Mouse (Mus musculus) heart, postnatal 25 days (tissue): ENCODE measurements around the gene Tgfb1. TPM values are rescaled to one million over a fixed set of nuclear protein-coding genes. Genes with fewer than 3 reads are reported as not detected.
A peak's percentile ranks its signal among the peaks of the same experiment; 100 is the strongest.

Experiments used
- DNase-seq: peaks from one replicate; pipeline ENCODE4 v3.0.0; 2022; ENCODE audit warnings: low spot score
- intact Hi-C: fragments of 180-260 bp; cut with DNase I; formaldehyde crosslinking; loops from one replicate; pipeline ENCODE4 v1.15.1; 2025
- total RNA-seq, 2 experiments: library from RNA; stranded (reverse); gene quantifications; 2 replicates each; pipeline ENCODE4 v1.2.3; 2021

Gene Tgfb1
- total RNA-seq, 2 experiments from 2014 or later: 23.8 to 24.5 TPM

- intact Hi-C loops: no loop called here
- DNase-seq: no peak
Observed at GRCm38 (mm10) chr7:25674297-25674696, 12.5 kb upstream of the Tgfb1 start.

GRCm38 (mm10) chr7:25674719-25675300 lies 12.0 kb upstream of the Tgfb1 start, which contains the start of gene Tmem91:
Tmem91 (minus strand) TSS chr7:25675166.
- intact Hi-C loops: no loop called here
- DNase-seq: no peak

- DNase-seq: no peak
- intact Hi-C loops: no loop called here
Observed at GRCm38 (mm10) chr7:25675405-25675804, 11.4 kb upstream of the Tgfb1 start.

- intact Hi-C loops: no loop called here
- peak; percentile 73 for DNase-seq
Observed at GRCm38 (mm10) chr7:25676085-25676781, 10.6 kb upstream of the Tgfb1 start.

GRCm38 (mm10) chr7:25677013-25677412 lies 9.8 kb upstream of the Tgfb1 start:
- intact Hi-C loops: no loop called here

GRCm38 (mm10) chr7:25679971-25680370 lies 6.8 kb upstream of the Tgfb1 start:
- intact Hi-C loops: loop anchor here (5.0 kb wide), 1 partner anchor 72 kb away; the partner anchor contains the start of gene Hnrnpul1
- DNase-seq: no peak

More at GRCm38 (mm10) chr7:25677013-25677412, 9.8 kb upstream of the Tgfb1 start:
- no peak for DNase-seq

GRCm38 (mm10) chr7:25680514-25681258 lies 6.1 kb upstream of the Tgfb1 start, which contains the start of gene B9d2:
B9d2 (plus strand) TSS chr7:25680780.
- intact Hi-C loops: loop anchor here (5.0 kb wide), 1 partner anchor 72 kb away; the partner anchor contains the start of gene Hnrnpul1
- peak; percentile 93 for DNase-seq

- no peak for DNase-seq
- intact Hi-C loops: loop anchor here (5.0 kb wide), 1 partner anchor 71 kb away; the partner anchor contains the start of gene Hnrnpul1
Observed at GRCm38 (mm10) chr7:25681341-25682231, 5.2 kb upstream of the Tgfb1 start.

- no peak for DNase-seq
- intact Hi-C loops: loop anchor here (5.0 kb wide), 1 partner anchor 69 kb away; the partner anchor contains the start of gene Hnrnpul1
Observed at GRCm38 (mm10) chr7:25683474-25684180, 3.2 kb upstream of the Tgfb1 start.

GRCm38 (mm10) chr7:25684659-25685058 lies 2.1 kb upstream of the Tgfb1 start:
- DNase-seq: no peak
- intact Hi-C loops: loop anchor here (5.0 kb wide), 2 partner anchors 68 to 123 kb away; partner anchors contain the start of gene Hnrnpul1

- intact Hi-C loops: loop anchor here (2.0 to 5.0 kb wide), 2 partner anchors 33 to 121 kb away; partner anchors contain the start of gene Ccdc97
- DNase-seq: no peak
Observed at GRCm38 (mm10) chr7:25685926-25686470, 804 bp upstream of the Tgfb1 start.

GRCm38 (mm10) chr7:25687811-25688401 lies 1.1 kb downstream of the Tgfb1 start:
- intact Hi-C loops: loop anchor here (2.0 to 5.0 kb wide), 2 partner anchors 31 to 119 kb away; partner anchors contain the start of gene Ccdc97
- DNase-seq: peak; percentile 49

- DNase-seq: peak; percentile 80
- intact Hi-C loops: loop anchor here (1.0 to 5.0 kb wide), 2 partner anchors 19 to 118 kb away; no protein-coding TSS in a partner anchor
Observed at GRCm38 (mm10) chr7:25688810-25689586, 2.2 kb downstream of the Tgfb1 start.

- intact Hi-C loops: loop anchor here (1.0 to 5.0 kb wide), 3 partner anchors 15 to 118 kb away; no protein-coding TSS in a partner anchor
- DNase-seq: no peak
Observed at GRCm38 (mm10) chr7:25689603-25690021, 2.8 kb downstream of the Tgfb1 start.

GRCm38 (mm10) chr7:25690051-25690450 lies 3.2 kb downstream of the Tgfb1 start:
- no peak for DNase-seq
- intact Hi-C loops: loop anchor here (2.0 kb wide), 1 partner anchor 15 kb away; no protein-coding TSS in a partner anchor

- intact Hi-C loops: no loop called here
- DNase-seq: no peak
Observed at GRCm38 (mm10) chr7:25694104-25694503, 7.3 kb downstream of the Tgfb1 start.

- intact Hi-C loops: no loop called here
- no peak for DNase-seq
Observed at GRCm38 (mm10) chr7:25699851-25700250, 13.0 kb downstream of the Tgfb1 start.
